Mouse (Mus musculus): Measurements from ENCODE around the gene Tdrd6. TPM values are rescaled to one million over a fixed set of nuclear protein-coding genes. Genes with fewer than 3 reads are reported as not detected.

The Tdrd6 gene
- polyA plus RNA-seq (2015; fragmentation: Nextera tagmentation; extraction: Ambion mirVana) = not detected in 2 replicates

GRCm38 (mm10) chr17:43629496-43630426, at the start of gene Tdrd6:
Gene Tdrd6, minus strand, starts transcription at chr17:43630299.
- Histone ChIP-seq H3K4me3 (ENCODE audit: low read depth, low read length) (peak within 1 kb of the TSS; percentile 26), H3K36me3 (replicated peaks; ENCODE audit: insufficient read depth, low read length) (no peaks in the 10 kb centered on the region), H3K27me3 (ENCODE audit: insufficient read depth, low read length) (peaks cover 37% of the 10 kb centered on the region), H3K9me3 (ENCODE audit: low read length) (no peaks in the 10 kb centered on the region), H3K4me1 (ENCODE audit: insufficient read depth) (peaks cover 10% of the 10 kb centered on the region), H3K4me2 (ENCODE audit: low read depth, low read length) (peak within 1 kb of the TSS; percentile 44), H3K9ac (replicated peaks) (no peak within 1 kb of the TSS), H3K27ac (ENCODE audit: low read depth) (no peak within 1 kb of the TSS)
- WGBS (ENCODE audit: insufficient replicate concordance) = 8% methylated on average over 77 of the region's 83 CpGs
- TF ChIP-seq CTCF (IDR thresholded peaks at IDR 0.05; ENCODE audit: low read depth) (no peak), EP300 (IDR thresholded peaks at IDR 0.05; ENCODE audit: low read depth) (no peak)
- DNase-seq (peak; percentile 22), ATAC-seq (no peak)

- H3K4me2 ChIP-seq (ENCODE audit: low read depth, low read length) = no peak overlapping the region
- H3K4me1 ChIP-seq (ENCODE audit: insufficient read depth) = peaks cover 23% of the 10 kb centered on the region
- no peak overlapping the region for H3K27ac ChIP-seq (ENCODE audit: low read depth)
- ATAC-seq (no peak), DNase-seq (no peak)
- WGBS (ENCODE audit: insufficient replicate concordance) = 42% methylated on average over 1 of the region's 1 CpGs
- TF ChIP-seq CTCF (IDR thresholded peaks at IDR 0.05; ENCODE audit: low read depth) = no peak
- no peak for TF ChIP-seq EP300 (IDR thresholded peaks at IDR 0.05; ENCODE audit: low read depth)
- H3K4me3 ChIP-seq (ENCODE audit: low read depth, low read length) = no peak overlapping the region
- H3K27me3 ChIP-seq (ENCODE audit: insufficient read depth, low read length) = no peaks in the 10 kb centered on the region
- no peak overlapping the region for H3K9ac ChIP-seq (replicated peaks)
- H3K36me3 ChIP-seq (replicated peaks; ENCODE audit: insufficient read depth, low read length) = peaks cover 9% of the 10 kb centered on the region; the same call in 1 of the 2 replicates
- no peaks in the 10 kb centered on the region for H3K9me3 ChIP-seq (ENCODE audit: low read length)
Measured at GRCm38 (mm10) chr17:43677317-43677716, 47.2 kb upstream of the Tdrd6 start.

GRCm38 (mm10) chr17:43676241-43676640, 46.1 kb upstream of the Tdrd6 start:
- H3K27me3 ChIP-seq (ENCODE audit: insufficient read depth, low read length) = no peaks in the 10 kb centered on the region
- ATAC-seq (no peak), DNase-seq (no peak)
- peaks cover 9% of the 10 kb centered on the region; the same call in 1 of the 2 replicates for H3K36me3 ChIP-seq (replicated peaks; ENCODE audit: insufficient read depth, low read length)
- no peak overlapping the region for H3K4me2 ChIP-seq (ENCODE audit: low read depth, low read length)
- H3K9me3 ChIP-seq (ENCODE audit: low read length) = no peaks in the 10 kb centered on the region
- WGBS (ENCODE audit: insufficient replicate concordance) = 81% methylated on average over 1 of the region's 1 CpGs
- no peak overlapping the region for H3K9ac ChIP-seq (replicated peaks)
- TF ChIP-seq EP300 (IDR thresholded peaks at IDR 0.05; ENCODE audit: low read depth) (no peak), CTCF (IDR thresholded peaks at IDR 0.05; ENCODE audit: low read depth) (peak; percentile 36; the same call in 1 of the 2 replicates)
- H3K4me3 ChIP-seq (ENCODE audit: low read depth, low read length) = no peak overlapping the region
- peaks cover 23% of the 10 kb centered on the region for H3K4me1 ChIP-seq (ENCODE audit: insufficient read depth)
- no peak overlapping the region for H3K27ac ChIP-seq (ENCODE audit: low read depth)

GRCm38 (mm10) chr17:43675228-43675627, 45.1 kb upstream of the Tdrd6 start:
- DNase-seq (peak; percentile 27), ATAC-seq (no peak)
- no peaks in the 10 kb centered on the region for H3K27me3 ChIP-seq (ENCODE audit: insufficient read depth, low read length)
- no peak overlapping the region for H3K4me3 ChIP-seq (ENCODE audit: low read depth, low read length)
- H3K4me2 ChIP-seq (ENCODE audit: low read depth, low read length) = no peak overlapping the region
- TF ChIP-seq EP300 (IDR thresholded peaks at IDR 0.05; ENCODE audit: low read depth) (no peak; the same call in 1 of the 2 replicates), CTCF (IDR thresholded peaks at IDR 0.05; ENCODE audit: low read depth) (no peak)
- 24% methylated on average over 1 of the region's 1 CpGs for WGBS (ENCODE audit: insufficient replicate concordance)
- peak overlapping the region; percentile 66 for H3K27ac ChIP-seq (ENCODE audit: low read depth)
- no peak overlapping the region for H3K9ac ChIP-seq (replicated peaks)
- no peaks in the 10 kb centered on the region for H3K9me3 ChIP-seq (ENCODE audit: low read length)
- H3K4me1 ChIP-seq (ENCODE audit: insufficient read depth) = peaks cover 23% of the 10 kb centered on the region
- peaks cover 6% of the 10 kb centered on the region; the same call in 1 of the 2 replicates for H3K36me3 ChIP-seq (replicated peaks; ENCODE audit: insufficient read depth, low read length)

GRCm38 (mm10) chr17:43671907-43672306, 41.8 kb upstream of the Tdrd6 start:
- no peaks in the 10 kb centered on the region for H3K9me3 ChIP-seq (ENCODE audit: low read length)

GRCm38 (mm10) chr17:43669145-43669695, 39.1 kb upstream of the Tdrd6 start:
- Histone ChIP-seq H3K36me3 (replicated peaks; ENCODE audit: insufficient read depth, low read length) (no peaks in the 10 kb centered on the region), H3K4me2 (ENCODE audit: low read depth, low read length) (peak overlapping the region; percentile 95), H3K27ac (ENCODE audit: low read depth) (peak overlapping the region; percentile 91), H3K9me3 (ENCODE audit: low read length) (no peaks in the 10 kb centered on the region), H3K4me1 (ENCODE audit: insufficient read depth) (peaks cover 15% of the 10 kb centered on the region), H3K9ac (replicated peaks) (peak overlapping the region; percentile 50), H3K27me3 (ENCODE audit: insufficient read depth, low read length) (no peaks in the 10 kb centered on the region), H3K4me3 (ENCODE audit: low read depth, low read length) (peak overlapping the region; percentile 68)
- no peak for TF ChIP-seq CTCF (IDR thresholded peaks at IDR 0.05; ENCODE audit: low read depth)
- TF ChIP-seq EP300 (IDR thresholded peaks at IDR 0.05; ENCODE audit: low read depth) = no peak
- DNase-seq = peak; percentile 53
- 63% methylated on average over 6 of the region's 6 CpGs for WGBS (ENCODE audit: insufficient replicate concordance)
- ATAC-seq = no peak

More at GRCm38 (mm10) chr17:43671907-43672306, 41.8 kb upstream of the Tdrd6 start:
- WGBS (ENCODE audit: insufficient replicate concordance) = 47% methylated on average over 4 of the region's 4 CpGs
- Histone ChIP-seq H3K27me3 (ENCODE audit: insufficient read depth, low read length) (no peaks in the 10 kb centered on the region), H3K4me2 (ENCODE audit: low read depth, low read length) (peak overlapping the region; percentile 95), H3K9ac (replicated peaks) (peak overlapping the region; percentile 45), H3K36me3 (replicated peaks; ENCODE audit: insufficient read depth, low read length) (no peaks in the 10 kb centered on the region), H3K4me3 (ENCODE audit: low read depth, low read length) (no peak overlapping the region), H3K27ac (ENCODE audit: low read depth) (peak overlapping the region; percentile 91), H3K4me1 (ENCODE audit: insufficient read depth) (peaks cover 20% of the 10 kb centered on the region)
- ATAC-seq (peak; percentile 54), DNase-seq (no peak)
- TF ChIP-seq CTCF (IDR thresholded peaks at IDR 0.05; ENCODE audit: low read depth) (no peak), EP300 (IDR thresholded peaks at IDR 0.05; ENCODE audit: low read depth) (peak; percentile 84)

Data from liver, postnatal 0 days (tissue).